Mouse (Mus musculus) ES-E14 (cell line): ENCODE measurements around the gene Asic2. TPM values are rescaled to one million over a fixed set of nuclear protein-coding genes. Genes with fewer than 3 reads are reported as not detected.

Experiments
- DNase-seq: peaks from one replicate; pipeline ENCODE4 v3.0.0-alpha.2; 2013; ENCODE audit warnings: low read depth, low spot score
- H3K27ac ChIP-seq: 2 replicates; pipeline ENCODE4 v1.5.1; 2012; ENCODE audit warnings: low read depth, mild to moderate bottlenecking, low read length, moderate library complexity, mixed read lengths; ENCODE audit not compliant: poor library complexity, insufficient read depth, severe bottlenecking
- H3K36me3 ChIP-seq: 2 replicates; pipeline ENCODE4 v1.6.1; 2012; ENCODE audit warnings: mild to moderate bottlenecking, low read length, moderate library complexity, mixed read lengths; ENCODE audit not compliant: control insufficient read depth, poor library complexity, insufficient read depth, severe bottlenecking
- H3K4me1 ChIP-seq, 2 experiments: fragments of 150-350 bp in 1 of 2; sonication (generic) in 1 of 2; 2 replicates each; pipeline ENCODE4 v1.6.1; 2012; ENCODE audit warnings: low read length in 2 of 2, mild to moderate bottlenecking in 1 of 2, mixed read lengths in 1 of 2; ENCODE audit not compliant: control insufficient read depth in 2 of 2, insufficient read depth in 2 of 2, poor library complexity in 1 of 2
- H3K4me3 ChIP-seq, 2 experiments: fragments of 150-350 bp in 1 of 2; sonication (generic) in 1 of 2; 2 replicates each; pipeline ENCODE4 v1.5.1; 2012; ENCODE audit warnings: low read length in 2 of 2, low read depth in 1 of 2, mild to moderate bottlenecking in 1 of 2, mixed read lengths in 1 of 2; ENCODE audit not compliant: insufficient read depth in 1 of 2, poor library complexity in 1 of 2, severe bottlenecking in 1 of 2
- H3K9ac ChIP-seq: 2 replicates; pipeline ENCODE4 v1.6.1; 2012; ENCODE audit warnings: low read depth, mild to moderate bottlenecking, low read length, mixed read lengths; ENCODE audit not compliant: poor library complexity, insufficient read depth, severe bottlenecking
- H3K9me3 ChIP-seq: fragments of 150-350 bp; sonication (generic); 2 replicates; pipeline ENCODE4 v1.6.1; 2012; ENCODE audit warnings: low read depth, mild to moderate bottlenecking, low read length; ENCODE audit not compliant: control insufficient read depth, insufficient read depth
- CHD2 ChIP-seq: IDR thresholded peaks from 2 replicates; pipeline ENCODE4 v1.6.1; 2014; ENCODE audit warnings: mild to moderate bottlenecking, low read depth, low read length, inconsistent platforms
- HCFC1 ChIP-seq: IDR thresholded peaks from 2 replicates; pipeline ENCODE4 v1.6.1; 2012; ENCODE audit warnings: low read length, inconsistent platforms, borderline replicate concordance; ENCODE audit not compliant: insufficient read depth
- MAFK ChIP-seq: IDR thresholded peaks from 2 replicates; pipeline ENCODE4 v1.6.1; 2014; ENCODE audit warnings: mild to moderate bottlenecking, low read depth, low read length, inconsistent platforms; ENCODE audit not compliant: insufficient read depth
- ZC3H11A ChIP-seq: IDR thresholded peaks from 2 replicates; pipeline ENCODE4 v1.6.1; 2012; ENCODE audit warnings: low read depth, mild to moderate bottlenecking, inconsistent platforms, low read length, borderline replicate concordance
- ZNF384 ChIP-seq: IDR thresholded peaks from 2 replicates; pipeline ENCODE4 v1.6.1; 2012; ENCODE audit warnings: low read depth, low read length, inconsistent platforms
- in situ Hi-C, 2 experiments: fragments of 600-800 bp; cut with MboI; formaldehyde crosslinking; loops; one replicate each; pipeline ENCODE4 v1.15.1; 2025; ENCODE audit warnings: low sequenced_read_pairs in 2 of 2, inconsistent platforms in 1 of 2; ENCODE audit not compliant: unreplicated experiment in 2 of 2
- total RNA-seq: library from RNA; depleted of rRNA; stranded (reverse); fragments of 300-350 nt; gene quantifications from 2 replicates; pipeline ENCODE4 v1.2.3, GENCODE M21; 2012

The Asic2 gene
- total RNA-seq, 1 experiment, result 0.13 TPM

GRCm38 (mm10) chr11:81501473-81502246, 466.6 kb downstream of the Asic2 start:
- no peak overlapping the region for H3K4me3 ChIP-seq
- no peak for DNase-seq
- no peaks in the 10 kb centered on the region for H3K36me3 ChIP-seq
- no peak for TF ChIP-seq HCFC1
- TF ChIP-seq ZC3H11A, result no peak
- TF ChIP-seq ZNF384, result no peak
- TF ChIP-seq MAFK, result no peak
- no peak for TF ChIP-seq CHD2
- H3K27ac ChIP-seq, result no peak overlapping the region
- peaks cover 0 to 2% of the 10 kb centered on the region in 2 experiments; a peak in 3 of 4 replicates for H3K4me1 ChIP-seq
- H3K9ac ChIP-seq, result no peak overlapping the region
- H3K9me3 ChIP-seq, result no peaks in the 10 kb centered on the region
- in situ Hi-C loops, result no loop called here

GRCm38 (mm10) chr11:81498990-81499389, 469.3 kb downstream of the Asic2 start:
- H3K27ac ChIP-seq, result no peak overlapping the region
- no peaks in the 10 kb centered on the region; a peak in 1 of 4 replicates for H3K4me1 ChIP-seq

GRCm38 (mm10) chr11:81497652-81498391, 470.4 kb downstream of the Asic2 start:
- H3K4me3 ChIP-seq, result no peak overlapping the region
- DNase-seq, result no peak
- H3K27ac ChIP-seq, result no peak overlapping the region
- TF ChIP-seq CHD2 (no peak), ZNF384 (no peak), MAFK (no peak), HCFC1 (no peak), ZC3H11A (no peak)
- in situ Hi-C loops, result no loop called here
- H3K9ac ChIP-seq, result no peak overlapping the region
- H3K9me3 ChIP-seq, result no peaks in the 10 kb centered on the region
- H3K36me3 ChIP-seq, result no peaks in the 10 kb centered on the region
- H3K4me1 ChIP-seq, result no peaks in the 10 kb centered on the region

More at GRCm38 (mm10) chr11:81498990-81499389, 469.3 kb downstream of the Asic2 start:
- Histone ChIP-seq H3K36me3 (no peaks in the 10 kb centered on the region), H3K9me3 (no peaks in the 10 kb centered on the region), H3K4me3 (no peak overlapping the region), H3K9ac (no peak overlapping the region)
- in situ Hi-C loops, result no loop called here
- no peak for TF ChIP-seq ZC3H11A
- TF ChIP-seq ZNF384, result no peak
- no peak for TF ChIP-seq CHD2
- DNase-seq, result no peak

DNA sequence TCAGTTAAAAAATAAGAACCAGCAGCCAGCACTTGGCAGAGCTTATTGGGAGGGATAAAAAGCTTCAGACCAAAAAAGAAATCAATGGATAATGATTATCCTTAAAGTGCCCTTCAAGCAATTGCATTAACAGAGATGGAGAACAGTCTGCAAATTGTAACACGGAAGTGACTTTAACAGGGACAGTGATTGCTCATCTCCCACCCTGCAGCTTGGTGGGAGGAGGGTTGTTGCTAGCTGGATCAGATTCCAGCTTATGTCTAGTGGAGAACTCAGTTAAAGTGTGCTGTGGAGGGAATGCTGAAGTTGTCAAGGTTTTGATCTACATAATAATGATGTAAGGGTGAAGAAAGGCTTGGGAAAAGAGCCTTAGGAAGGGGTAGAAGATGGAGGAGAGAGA, 471.8 kb downstream of the Asic2 start:
- no peaks in the 10 kb centered on the region for H3K9me3 ChIP-seq
- no peaks in the 10 kb centered on the region for H3K36me3 ChIP-seq
- TF ChIP-seq CHD2 (no peak), MAFK (no peak)
- no peak overlapping the region for H3K4me3 ChIP-seq
- no peak overlapping the region for H3K9ac ChIP-seq
- no peak overlapping the region for H3K27ac ChIP-seq
- no peaks in the 10 kb centered on the region for H3K4me1 ChIP-seq
- no peak for DNase-seq
- in situ Hi-C loops, result no loop called here

DNA sequence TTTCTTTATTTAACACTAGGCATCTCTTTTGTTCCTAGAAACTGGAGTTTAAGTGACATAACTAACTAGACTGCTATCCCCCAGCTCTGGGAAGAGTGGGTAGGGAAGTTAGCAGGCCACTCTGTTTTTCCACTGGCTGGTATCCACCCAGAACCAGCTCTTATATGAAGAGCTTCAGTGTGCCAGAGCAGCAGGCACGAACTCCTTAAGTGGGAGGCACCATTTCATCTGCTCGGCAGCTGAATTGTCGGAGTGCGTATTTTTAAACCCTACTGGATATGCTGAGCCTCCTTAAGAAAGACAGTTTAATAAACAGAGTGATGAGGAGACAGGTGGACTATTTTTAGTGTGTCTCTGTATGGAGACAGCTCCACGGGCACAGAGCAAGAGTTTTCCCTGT, 475.9 kb downstream of the Asic2 start:
- Histone ChIP-seq H3K4me1 (no peaks in the 10 kb centered on the region), H3K9ac (no peak overlapping the region), H3K27ac (no peak overlapping the region), H3K36me3 (no peaks in the 10 kb centered on the region), H3K4me3 (no peak overlapping the region), H3K9me3 (no peaks in the 10 kb centered on the region)
- in situ Hi-C loops, result no loop called here
- no peak for TF ChIP-seq MAFK
- DNase-seq, result no peak
